Mouse (Mus musculus) spleen, postnatal 4 days (tissue): ENCODE data around the gene Vac14.
"Not testable (repeated sequence)": the region's sequence is repeated elsewhere in the genome, so short reads cannot be mapped to it uniquely, and the experiment has no call there.

Source experiments
- DNase-seq, 2 experiments: peaks; one replicate each; pipeline ENCODE4 v3.0.0; 2022; ENCODE audit warnings: low spot score in 2 of 2

Vac14 gene

DNA sequence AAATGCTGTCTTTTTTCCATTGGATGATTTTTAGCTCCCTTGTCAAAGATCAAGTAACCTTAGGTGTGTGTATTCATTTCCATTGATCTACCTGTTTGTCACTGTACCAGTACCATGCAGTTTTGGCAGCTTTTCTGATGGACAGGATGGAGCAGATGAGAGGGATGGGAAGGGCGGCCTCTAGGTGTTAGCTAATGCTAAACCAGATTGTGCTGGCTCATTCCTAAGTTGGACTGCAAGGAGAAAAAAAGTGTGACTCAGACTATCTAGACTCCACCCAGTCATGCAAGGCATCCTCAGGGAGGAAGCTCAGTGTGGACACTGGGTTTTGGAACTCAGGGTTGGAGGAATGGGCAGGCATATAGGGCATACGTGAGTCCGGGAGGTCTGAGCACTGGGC, 30.2 kb downstream of the Vac14 start:
- no peak for DNase-seq

DNA sequence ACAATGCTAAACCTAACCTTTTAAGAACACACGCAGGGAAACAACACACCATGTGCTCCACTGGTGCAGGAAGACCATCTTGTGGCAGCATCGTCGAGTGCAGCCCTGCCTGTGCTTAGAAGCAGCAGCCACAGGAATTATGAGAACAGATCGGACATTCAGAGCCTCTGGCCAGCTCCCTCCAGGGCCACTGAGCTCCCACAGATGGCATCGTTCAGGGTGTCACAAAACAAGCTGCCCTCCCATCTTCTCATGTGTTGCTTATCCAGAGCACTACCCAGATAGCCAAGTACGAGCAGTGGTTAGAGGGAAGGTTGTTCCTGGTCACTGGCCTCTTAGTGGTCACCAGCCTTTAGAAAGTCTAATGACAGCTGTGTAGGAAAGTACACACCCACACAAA, 30.9 kb downstream of the Vac14 start:
- DNase-seq, result no peak

DNA sequence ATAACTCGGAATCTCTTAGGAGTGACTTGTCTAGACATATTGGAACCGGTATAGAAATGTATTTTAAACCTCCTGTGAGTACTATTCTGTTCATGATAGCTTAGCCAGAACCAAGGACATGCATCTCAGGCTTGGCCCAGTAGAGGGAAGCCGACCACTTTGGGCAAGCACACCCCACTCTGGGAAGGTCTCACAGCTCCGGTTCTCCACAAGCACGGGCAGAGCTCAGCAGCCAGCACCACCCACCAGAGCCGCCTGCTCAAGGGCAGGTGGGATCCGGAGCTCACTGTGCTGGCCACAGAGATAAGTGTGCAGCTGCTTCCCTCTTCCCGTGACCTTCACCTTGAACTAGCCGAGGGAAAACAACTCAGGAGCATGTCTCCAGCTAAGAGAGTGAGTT, 32.5 kb downstream of the Vac14 start:
- DNase-seq, result no peak

DNA sequence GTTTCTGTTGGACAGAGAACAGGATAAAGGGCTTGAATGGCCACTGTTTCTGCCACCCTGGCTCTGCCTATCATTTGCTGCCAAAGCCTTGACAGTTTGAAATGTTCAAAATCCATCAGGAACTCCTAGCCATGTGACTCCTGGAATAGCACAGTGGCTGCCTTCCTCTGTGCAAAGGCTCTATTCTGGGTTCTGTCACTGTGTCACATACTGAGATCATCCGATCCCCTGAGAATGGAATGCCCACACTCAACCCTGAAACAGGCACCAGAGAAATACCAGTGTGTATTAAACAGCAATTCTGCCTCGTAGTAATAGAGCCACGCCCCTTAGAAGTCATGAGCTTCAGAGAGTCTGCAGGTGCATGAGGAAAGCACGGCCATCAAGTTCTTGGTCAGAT, 33.5 kb downstream of the Vac14 start:
- DNase-seq, result no peak

DNA sequence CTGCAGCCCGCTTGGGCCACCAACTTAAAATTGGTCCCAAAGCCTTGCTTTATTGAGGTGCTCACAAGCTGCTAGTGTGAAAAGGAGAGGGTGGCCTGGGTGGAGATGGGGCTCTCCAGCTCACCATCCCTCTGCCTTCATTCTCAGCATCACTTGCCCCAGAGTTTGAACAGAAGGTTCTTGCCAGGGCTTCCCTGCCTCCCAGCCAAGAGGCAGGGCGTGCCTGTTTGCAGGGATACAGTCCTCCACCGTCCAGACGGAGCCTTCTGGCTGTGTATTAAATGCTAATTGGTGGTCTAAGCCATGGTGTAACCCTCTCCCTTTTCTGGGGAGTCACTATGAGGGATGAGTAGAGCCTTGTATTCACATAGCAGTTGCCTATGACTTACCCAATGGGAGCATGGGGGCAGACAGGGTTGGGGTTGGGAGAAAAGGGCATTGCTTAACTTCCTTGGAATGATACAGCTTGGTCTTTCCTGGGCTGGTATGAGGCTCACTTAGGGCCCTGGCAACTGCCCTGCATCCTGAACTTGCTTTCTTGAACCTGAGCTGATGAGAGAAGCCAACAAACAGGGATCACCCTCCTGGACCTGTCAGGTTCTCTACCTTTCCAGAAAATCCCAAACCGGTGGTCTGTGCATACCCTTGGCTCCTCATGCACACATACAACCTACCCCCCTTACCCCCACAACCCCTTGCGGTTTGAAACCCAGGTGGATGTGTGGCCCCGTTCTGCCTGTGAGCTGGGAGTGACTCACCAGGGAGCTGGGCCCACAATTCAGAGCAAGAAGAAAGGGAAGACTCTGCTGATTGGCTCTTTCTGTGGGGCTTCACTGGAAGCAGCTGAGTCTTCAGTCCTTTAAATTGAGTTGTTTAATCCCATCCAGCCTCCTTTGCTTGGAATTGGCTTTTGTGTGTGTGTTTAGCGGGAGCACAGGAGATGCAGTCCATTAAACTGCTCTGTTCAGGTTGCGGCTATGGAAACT, 36.0 kb downstream of the Vac14 start:
- DNase-seq, result no peak

DNA sequence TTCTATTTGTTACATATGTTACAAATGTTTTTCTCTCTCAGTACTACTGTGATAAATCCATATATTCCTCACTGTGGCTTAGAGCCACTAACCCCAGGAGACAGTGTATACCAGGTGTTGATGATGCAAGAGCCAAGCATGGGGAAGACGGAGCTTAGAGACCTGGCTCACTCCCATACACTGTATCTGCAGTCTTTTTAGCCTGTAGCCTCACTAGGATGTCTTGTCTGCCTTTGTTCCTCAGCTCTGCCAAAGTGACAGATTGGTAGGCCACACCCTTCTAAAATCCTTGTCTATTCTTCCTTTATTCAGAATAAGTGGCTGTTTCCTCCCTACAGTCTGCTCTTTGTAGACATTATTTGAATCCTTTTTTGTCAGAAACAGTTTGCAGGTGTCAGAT, 37.4 kb downstream of the Vac14 start:
- DNase-seq, result no peak

DNA sequence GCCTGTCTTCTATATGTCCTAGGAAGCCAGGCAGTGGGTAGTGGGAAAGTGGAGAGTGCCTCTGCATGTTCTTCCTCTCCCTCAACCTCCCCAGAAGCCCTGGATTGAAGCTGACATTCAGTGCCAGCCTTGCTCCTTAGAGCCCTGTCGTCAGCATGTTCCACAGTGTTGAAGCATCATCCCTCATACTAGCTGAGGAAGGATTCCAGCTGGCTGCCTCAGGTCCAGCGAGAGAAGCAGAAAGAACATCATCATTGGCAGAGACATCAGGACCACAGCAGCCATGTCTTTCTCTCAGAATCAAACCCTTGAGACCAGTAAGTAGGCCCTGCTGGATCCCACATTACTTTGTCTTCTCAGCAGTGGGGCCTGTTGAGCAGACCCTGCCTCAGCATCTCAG, 39.3 kb downstream of the Vac14 start:
- no peak for DNase-seq

DNA sequence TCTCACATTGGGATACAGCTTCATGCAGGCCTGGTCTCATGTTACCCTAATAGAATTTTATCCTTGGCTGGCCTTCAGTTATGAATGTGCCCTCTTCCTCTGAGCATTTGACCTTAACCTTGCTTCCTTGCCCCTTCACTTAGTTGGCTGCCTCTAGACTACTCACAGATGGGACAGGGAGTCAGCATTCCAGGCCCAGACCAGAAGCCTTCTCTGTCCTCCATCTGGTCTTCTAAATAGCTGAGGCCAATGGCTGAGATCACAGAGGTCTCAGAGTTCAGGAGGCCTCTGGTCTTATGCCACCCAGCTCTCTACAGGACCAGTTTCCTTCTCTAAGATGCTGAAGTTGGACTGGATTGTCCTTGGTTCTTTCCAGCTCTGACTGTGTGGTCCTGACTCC, 41.7 kb downstream of the Vac14 start:
- DNase-seq, result no peak

DNA sequence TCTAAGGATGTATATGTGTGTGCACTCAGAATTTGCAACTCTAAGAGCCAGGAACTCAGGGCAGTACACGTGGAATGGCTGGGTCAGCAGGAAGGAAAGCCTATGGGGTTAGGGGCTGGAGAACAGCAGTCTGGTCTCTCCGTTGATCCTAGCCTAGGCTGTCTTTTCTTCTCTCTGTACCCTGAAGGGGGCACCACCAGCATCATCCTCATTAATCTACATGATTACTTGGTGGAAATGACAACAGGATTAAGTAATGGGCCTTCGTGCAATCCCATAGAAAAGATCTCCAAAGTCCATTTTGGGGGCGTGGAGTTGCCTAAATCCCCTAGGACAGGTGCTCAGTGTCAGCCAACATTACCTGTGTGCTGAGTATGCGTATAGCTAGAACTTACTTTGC, 44.2 kb downstream of the Vac14 start:
- DNase-seq, result no peak

DNA sequence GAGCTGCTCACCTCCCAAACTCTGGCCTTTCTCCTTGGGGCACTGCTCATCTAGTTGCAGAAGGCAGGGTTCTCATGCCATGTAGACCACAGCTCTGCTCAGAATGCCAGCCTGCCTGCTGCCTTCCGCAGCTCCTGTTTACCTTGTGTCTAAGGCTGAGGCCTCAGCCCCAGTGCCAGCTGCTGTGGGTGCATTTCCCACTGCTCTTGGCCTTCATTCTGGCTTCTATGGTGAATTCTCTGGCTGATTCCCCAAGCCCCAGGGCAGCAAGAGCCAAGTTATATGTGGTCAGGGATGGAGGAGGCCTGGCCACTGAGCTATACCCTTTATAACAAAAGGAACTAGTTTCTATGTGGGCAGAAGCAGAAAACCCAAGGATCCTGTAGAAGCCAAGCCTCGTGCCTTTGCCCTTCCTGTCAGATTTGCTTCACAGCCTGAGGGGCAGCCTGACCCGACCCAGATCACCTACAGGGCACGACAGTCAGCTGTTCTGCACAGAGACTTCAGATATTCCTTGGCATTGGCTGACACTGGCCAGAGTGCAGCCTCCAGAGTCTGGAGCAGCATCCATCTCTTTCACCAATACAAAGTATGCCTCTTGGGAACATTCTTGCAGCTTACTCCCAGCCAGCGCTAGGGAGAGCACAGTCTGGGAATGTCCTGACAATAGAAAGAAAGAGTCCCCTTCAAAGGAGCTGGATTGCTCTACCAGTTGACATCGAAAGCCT, 44.8 kb downstream of the Vac14 start:
- DNase-seq, result no peak

DNA sequence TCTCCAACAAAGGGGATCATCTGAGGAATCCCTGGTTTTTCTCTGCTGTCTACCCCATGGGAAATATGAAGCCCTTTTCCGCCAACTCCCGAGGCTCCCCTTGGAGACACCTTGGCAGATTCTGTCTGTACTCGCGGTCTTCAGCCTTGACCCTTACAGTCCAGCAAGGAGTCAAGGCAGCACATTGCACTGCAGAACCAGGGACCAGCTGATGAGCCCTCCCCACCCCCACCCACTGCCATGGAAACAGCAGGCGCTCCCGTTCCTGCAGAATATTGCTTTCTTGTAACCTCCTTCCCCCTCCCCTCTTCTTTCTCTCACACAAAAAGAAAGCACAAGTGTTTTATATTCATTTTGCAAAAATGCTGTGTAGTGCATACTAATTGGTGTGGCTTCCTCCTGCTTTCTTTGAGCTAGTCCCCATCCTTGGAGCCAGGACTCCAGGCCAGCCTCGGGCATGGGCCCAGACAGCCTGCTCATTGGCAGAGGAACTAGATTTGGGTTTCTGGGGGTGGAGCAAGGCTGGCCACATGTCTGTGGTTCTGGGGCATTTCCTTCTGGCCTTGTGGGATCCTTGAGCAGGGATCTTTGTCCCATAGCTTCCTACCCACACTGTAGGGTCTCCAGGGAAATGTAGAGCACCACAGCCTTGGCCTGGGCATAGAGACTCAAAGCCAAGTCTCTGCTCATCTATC, 46.0 kb downstream of the Vac14 start:
- no peak for DNase-seq

DNA sequence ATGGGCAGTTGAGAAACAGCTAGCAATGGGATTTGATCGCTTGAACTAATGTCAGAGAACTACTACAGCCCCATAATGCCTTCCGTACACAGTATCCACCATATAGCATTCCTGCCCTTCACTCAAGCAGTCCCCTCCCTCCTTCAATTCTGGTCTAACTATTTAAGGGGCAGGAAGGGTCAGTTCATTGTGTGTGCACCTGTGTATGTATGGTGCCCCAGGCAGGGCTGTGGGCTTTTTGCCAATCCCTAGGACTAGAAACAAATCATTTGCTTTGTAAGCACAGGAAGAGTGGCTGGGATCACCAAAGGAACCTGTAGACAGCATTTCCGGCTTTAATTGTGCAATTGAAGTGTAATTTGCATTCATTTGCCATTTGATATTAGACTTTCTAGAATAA, 46.6 kb downstream of the Vac14 start:
- no peak for DNase-seq

DNA sequence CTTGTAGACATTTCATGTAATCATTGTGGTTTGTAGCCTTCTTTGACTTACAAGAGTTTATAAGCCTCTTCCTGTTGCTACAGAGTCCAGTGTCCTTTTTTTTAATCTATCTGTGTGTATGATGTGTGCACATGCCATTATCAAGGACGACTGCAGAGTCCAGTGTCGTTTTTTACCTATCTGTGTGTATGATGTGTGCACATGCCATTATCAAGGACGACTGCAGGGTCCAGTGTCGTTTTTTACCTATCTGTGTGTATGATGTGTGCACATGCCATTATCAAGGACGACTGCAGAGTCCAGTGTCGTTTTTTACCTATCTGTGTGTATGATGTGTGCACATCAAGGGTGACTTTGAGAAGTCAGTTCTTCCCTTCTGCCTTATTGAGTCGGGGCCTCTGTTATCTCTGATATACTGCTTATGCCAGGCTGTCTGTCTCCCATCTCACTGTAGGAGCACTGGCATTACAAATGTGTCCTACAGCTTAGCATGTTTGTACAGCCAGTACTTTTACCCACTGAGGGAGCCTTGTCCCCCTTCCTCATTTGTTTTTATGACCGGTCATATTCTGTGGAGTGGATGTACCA, 49.3 kb downstream of the Vac14 start:
- DNase-seq, result not testable (repeated sequence)

DNA sequence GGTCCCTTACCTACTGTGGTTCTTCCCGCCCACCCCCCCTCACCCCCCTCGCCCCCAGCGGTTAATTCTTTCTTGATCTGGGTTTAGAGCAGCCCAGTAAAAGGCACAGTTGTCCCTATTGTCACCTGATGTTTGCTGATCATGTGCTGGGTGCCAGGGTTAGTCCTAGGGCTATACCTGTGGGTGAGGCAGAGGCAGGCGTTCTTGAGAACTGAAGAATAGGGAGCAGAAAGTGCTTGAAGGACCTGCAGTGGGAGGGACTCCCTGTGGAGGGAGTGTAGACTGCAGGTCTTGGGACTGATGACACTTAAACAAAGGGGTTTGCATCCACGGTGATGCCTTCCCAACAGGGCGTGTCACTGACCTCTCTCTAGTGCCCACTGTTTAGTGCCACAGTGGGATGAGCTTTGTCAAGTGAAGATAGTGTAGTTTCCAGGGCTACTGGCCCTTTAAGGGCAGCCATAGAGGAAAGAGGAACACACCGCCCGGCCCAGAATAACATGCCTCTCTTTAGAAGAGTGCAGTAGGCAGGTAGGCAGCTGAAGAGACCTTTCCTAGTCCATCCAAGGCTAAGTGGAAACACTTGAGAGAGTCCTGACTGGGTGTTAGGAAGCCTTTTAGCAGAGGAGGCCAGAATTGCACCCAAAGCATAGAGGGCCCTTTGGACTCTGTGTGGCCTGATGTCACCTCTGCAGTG, 51.7 kb downstream of the Vac14 start:
- no peak for DNase-seq

DNA sequence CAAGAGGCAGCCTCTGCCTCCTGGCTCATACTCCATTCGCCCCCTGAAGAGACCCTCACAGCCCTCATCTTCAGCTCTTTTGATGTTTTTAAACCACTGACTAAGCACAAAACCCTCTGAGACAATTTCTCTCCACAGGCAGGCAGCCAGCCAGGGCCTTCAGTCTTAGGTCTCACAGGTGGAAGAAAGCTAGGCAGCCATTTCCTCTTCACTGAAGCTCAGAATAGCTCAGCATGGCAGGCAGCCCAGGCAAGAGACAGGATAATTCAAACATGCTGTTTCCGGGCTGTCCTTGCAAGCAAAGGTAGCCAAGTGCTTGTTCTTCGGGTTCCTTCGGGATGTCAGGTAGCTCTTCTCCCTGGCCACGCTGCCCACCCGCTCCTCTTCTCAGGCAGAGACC, 52.9 kb downstream of the Vac14 start:
- no peak for DNase-seq

DNA sequence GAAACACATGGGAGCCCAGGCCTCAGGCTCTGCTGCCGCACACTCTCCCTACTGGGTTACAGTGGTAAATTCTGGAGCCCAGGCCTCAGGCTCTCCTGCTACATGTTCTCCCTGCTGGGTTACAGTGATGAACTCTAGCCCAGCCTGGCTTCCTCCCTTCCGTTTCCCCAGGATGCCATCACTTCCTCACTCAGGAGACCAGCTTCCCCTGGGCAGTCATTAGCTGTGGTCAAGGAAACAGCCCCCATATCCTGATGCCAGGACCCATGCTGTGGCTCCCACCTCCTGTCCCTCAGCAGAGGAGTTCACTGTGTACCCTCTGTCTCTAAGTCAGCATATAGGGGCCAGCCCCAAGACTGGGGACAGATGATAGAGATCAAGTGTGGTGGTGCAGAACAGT, 53.7 kb downstream of the Vac14 start:
- no peak for DNase-seq

DNA sequence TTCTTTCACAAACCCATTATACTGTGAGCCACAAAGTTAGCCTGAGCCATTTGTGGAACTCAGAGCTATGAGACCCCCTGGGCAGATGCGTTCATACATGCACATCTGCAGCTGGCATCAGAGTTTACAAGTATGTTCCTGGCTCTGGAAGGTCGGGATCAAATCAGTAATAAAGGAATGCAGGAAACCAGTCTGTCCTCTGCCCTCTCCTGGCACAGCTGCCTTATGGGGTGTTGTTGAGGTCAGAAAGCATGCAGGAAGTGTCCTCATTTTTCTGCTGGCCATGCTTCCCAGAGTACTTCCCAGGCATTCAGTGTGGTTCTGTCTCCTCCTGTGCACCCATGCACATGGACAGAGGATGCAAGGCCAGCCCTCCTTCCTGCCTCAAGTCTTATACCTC, 54.8 kb downstream of the Vac14 start:
- DNase-seq, result no peak

DNA sequence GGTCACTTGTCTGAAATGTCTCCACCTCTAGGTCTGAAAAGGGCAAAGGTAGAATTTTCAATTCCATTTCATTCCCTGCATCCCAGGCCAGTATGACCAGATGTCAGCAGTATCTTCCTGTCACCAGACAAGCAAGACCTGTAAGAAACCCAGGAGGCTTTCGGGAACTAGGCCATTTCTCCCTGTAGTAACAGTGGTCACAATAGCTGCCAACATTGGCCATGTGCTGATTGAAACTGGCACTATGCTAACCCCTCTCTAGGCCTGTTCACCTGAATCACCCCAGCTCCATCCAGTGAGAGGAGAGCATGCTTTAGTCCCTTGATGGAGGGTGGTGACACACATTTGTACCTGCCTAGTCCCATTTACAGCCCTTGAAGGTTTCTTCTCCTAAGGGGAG, 56.2 kb downstream of the Vac14 start:
- no peak for DNase-seq

DNA sequence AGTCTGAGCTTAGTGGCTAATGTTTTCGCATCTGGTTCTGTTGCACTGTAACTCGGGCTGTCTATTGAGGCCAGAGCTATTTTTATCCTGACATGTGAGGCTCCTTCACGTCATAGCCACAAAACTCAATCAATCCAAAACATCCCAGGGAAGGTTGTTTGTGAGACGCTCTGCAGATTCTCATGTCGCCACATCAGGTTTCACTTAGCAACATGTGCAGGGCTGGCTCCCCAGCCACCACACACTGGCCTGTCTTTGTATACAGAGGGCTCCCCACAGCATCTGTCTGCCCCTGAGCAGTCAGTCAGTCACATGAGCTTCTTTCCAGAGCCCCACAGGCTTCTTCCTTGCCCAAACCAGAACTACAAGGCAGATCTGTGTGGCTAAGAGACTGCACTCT, 58.3 kb downstream of the Vac14 start:
- DNase-seq, result no peak

DNA sequence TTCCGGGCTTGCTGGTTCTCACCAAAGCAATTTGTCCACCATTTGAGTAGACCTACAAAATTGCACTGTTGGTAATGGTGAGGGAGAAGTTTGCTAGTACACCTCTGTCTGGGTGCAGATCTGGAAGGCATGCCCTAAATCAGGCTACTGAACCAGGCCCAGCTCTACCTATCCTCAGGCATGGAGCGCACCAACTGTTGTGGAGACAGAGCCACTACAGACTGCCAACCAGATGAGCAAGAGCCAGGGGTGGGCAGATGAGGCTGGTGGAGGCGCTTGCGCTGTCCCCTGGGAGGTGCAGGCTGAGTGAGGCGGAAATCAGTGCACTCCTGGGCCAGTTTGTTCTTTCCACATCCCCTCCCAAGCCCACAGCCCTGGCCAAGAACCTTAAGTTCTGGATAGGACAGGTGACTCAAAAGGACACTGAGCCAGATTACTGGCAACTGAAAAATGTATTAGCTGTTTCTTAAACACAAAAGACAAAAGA, 58.8 kb downstream of the Vac14 start:
- DNase-seq, result no peak

DNA sequence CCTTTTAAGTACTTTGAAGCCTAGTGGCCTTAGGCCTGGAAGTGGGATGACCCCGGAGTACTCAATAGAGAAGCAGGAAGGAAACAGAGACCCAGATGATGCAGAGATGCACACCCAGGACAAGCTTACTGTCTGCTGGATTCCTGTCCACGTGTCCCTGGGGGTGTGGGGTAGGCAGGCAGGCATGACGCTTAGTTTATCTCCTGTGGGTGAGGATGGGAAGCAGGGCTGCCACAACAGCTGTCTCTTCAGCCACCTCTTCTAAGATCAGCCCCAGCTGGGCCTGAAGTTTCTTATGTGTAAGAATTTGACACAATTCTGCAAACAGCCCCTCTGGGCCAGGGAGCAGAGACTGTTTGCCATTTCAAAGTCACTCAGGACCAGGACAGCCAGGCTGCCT, 60.6 kb downstream of the Vac14 start:
- DNase-seq, result no peak
